Mouse (Mus musculus): ENCODE results near the gene Scmh1.

Scmh1 gene

DNA sequence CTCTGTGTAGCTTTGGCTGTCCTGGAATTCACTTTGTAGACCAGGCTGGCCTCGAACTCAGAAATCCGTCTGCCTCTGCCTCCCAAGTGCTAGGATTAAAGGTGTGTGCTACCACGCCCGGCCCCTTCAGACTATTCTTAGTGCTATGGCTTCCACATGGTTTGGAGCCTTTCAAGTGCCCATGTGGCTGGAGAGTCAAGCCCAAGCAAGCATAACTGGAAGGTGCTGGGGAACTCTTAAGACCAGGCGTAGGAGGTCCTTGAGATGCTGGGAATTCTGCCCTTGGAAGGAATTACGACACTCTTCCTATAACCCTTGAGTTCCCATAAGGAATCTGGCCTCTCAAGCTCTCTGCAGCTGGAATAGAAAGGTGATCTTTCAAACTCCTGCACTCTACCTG is 151.5 kb downstream of the Scmh1 start:
- no peak for DNase-seq

GRCm38 (mm10) chr4:120565726-120566125 is 160.6 kb downstream of the Scmh1 start:
- no peak for DNase-seq

GRCm38 (mm10) chr4:120568005-120568404 is 162.9 kb downstream of the Scmh1 start:
- peak; percentile 7 for DNase-seq

DNA sequence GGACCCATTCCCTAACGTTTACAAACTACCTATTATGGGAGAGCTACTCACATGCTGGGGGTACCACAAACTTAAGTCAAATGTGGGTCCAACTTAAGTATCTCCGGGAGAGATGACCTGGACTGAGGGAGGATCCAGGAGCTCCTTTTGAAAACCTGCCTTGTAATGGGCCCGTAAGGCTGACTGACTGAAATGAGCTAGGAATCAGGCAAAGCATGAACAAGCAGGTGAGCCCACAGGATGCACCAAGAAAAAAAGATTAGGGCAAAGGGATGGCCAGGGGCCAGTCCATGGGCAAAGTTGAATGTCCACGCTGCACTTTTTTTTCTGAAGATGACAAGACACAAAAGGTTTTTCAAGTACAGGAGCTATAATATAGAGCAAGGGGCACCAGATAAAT is 163.9 kb downstream of the Scmh1 start:
- peak; percentile 41 for DNase-seq

GRCm38 (mm10) chr4:120569486-120570437 is 164.7 kb downstream of the Scmh1 start, which contains the start of gene Ctps:
TSS of gene Ctps (minus strand) at chr4:120570276.
- DNase-seq, result peak; percentile 95

DNA sequence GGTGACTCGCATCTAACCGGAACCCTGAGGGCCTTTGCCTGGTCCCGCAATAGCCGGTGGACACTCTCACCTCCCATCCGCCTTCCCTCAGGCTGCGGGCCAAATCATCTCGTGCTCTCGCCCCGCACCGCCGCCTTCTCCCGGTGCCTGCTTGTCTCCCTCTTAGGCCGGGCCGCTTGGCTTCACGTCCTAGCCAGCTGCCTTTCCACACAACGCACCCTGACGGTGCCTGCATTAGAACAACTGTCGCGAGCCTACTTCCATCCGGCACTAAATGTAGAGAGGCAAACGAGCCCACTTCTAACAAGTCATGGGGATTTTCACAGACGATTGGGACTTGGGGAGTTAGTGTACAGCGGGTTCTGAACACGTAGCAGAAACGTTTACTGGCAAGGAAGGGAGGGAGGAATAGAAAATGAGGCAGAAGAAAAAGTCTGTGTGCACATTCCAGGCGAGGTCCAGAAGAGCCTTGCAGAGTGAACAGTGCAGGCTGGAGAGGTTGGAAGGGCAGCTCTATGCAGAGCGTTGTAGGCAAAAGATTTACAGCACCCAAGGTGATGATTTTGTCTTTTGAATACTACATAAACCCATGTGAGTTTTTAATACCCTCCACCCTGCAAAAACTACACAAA is 165.5 kb downstream of the Scmh1 start:
- no peak for DNase-seq

DNA sequence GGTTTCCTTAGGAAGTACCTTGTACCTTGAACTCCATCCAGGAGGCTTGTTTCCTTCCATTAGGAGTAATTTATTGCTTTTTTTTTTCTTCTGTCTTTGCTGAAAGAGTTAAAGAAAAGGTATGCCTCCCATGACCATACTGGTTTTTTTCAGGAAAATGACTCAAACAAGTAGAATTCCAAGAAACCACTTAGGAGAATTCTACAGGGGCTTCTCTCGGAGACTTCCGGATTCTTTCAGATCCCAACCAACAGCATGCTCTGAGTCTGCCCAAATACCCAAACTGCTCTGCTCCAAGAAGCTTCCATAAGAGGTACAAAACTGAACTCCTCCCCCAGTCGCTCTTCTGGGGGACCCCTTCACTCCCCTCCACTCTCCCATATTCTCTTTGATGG is 166.0 kb downstream of the Scmh1 start:
- DNase-seq, result no peak

DNA sequence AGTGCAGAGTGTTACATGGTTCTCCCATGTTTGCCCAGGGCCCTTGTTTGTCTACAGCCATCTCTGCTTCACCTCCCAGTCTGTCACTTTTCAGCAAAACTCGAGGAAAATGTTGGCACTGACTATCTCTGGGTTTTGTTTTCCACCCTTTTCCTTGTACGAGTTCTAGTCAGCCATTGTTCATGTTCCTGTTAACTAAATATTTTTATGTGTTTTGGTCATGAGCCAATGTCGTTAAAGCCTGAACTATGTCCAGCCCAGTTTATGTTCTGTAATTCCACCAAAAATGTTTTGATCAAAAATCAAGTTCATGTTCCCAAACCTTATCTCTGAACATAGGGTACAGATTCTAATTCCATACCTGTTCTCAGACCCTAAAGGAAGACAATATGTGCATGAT is 166.6 kb downstream of the Scmh1 start:
- no peak for DNase-seq

All from cerebellum, adult 9-11 months (tissue).